Mouse (Mus musculus): ENCODE measurements around the gene Slc30a2. TPM values are rescaled to one million over a fixed set of nuclear protein-coding genes. Genes with fewer than 3 reads are reported as not detected.

The Slc30a2 gene
- polyA plus RNA-seq, 1 experiment from 2014 or later = not detected

- ATAC-seq (ENCODE audit: insufficient number of reproducible peaks, insufficient read depth, low FRiP score, low read depth) = no peak
- no peak overlapping the region; the same call in 1 of the 2 replicates for H3K4me2 ChIP-seq (replicated peaks; ENCODE audit: low read depth, low read length)
- H3K27me3 ChIP-seq (ENCODE audit: control insufficient read depth, insufficient read depth, low read length) = no peaks in the 10 kb centered on the region
- H3K4me1 ChIP-seq (ENCODE audit: control insufficient read depth, insufficient read depth, low read length) = peaks cover 18% of the 10 kb centered on the region
- no peak overlapping the region; the same call in 1 of the 2 replicates for H3K4me3 ChIP-seq (ENCODE audit: low read depth, low read length)
- WGBS = 86% methylated on average over 9 of the region's 9 CpGs
- no peaks in the 10 kb centered on the region for H3K36me3 ChIP-seq (ENCODE audit: control insufficient read depth, insufficient read depth, low read length)
- no peaks in the 10 kb centered on the region for H3K9me3 ChIP-seq (ENCODE audit: control insufficient read depth, low read depth, low read length)
- H3K9ac ChIP-seq (replicated peaks; ENCODE audit: low read depth, low read length) = no peak overlapping the region
- 0 out of 2 replicates have a peak overlapping the region, but pooled peaks have one; percentile 41 for H3K27ac ChIP-seq (ENCODE audit: low read length)
These were observed 54.8 kb downstream of the Slc30a2 start for GRCm38 (mm10) chr4:134397732-134398131.

DNA sequence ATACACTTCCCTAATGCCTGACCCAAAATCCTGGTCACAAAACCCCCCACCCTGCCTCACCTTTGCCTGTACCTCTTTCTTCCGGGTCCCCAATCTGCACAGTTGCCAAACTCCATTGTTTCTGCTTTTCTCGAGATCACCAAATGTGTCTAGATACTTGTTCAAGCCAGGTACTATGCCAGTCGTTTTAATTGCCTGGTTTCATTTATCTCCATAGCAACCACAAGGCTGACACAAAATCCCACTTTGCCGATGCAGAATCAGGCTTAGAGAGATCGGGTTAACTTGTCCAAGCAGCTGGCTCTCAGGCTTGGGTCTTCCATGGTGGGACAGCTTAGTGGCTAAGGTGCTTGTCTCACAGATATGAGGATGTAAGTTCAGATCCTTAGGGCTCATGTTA is 57.2 kb downstream of the Slc30a2 start:
- H3K4me2 ChIP-seq (replicated peaks; ENCODE audit: low read depth, low read length) = no peak overlapping the region
- no peaks in the 10 kb centered on the region for H3K9me3 ChIP-seq (ENCODE audit: control insufficient read depth, low read depth, low read length)
- H3K27ac ChIP-seq (ENCODE audit: low read length) = no peak overlapping the region
- ATAC-seq (ENCODE audit: insufficient number of reproducible peaks, insufficient read depth, low FRiP score, low read depth) = no peak
- H3K4me3 ChIP-seq (ENCODE audit: low read depth, low read length) = no peak overlapping the region
- peaks cover 18% of the 10 kb centered on the region for H3K4me1 ChIP-seq (ENCODE audit: control insufficient read depth, insufficient read depth, low read length)
- WGBS = 34% methylated on average over 5 of the region's 5 CpGs
- H3K9ac ChIP-seq (replicated peaks; ENCODE audit: low read depth, low read length) = no peak overlapping the region
- no peaks in the 10 kb centered on the region for H3K27me3 ChIP-seq (ENCODE audit: control insufficient read depth, insufficient read depth, low read length)
- H3K36me3 ChIP-seq (ENCODE audit: control insufficient read depth, insufficient read depth, low read length) = no peaks in the 10 kb centered on the region

GRCm38 (mm10) chr4:134401181-134401661 is 58.2 kb downstream of the Slc30a2 start:
- peak overlapping the region; percentile 77 for H3K4me2 ChIP-seq (replicated peaks; ENCODE audit: low read depth, low read length)
- peak; percentile 70 for ATAC-seq (ENCODE audit: insufficient number of reproducible peaks, insufficient read depth, low FRiP score, low read depth)
- 5% methylated on average over 19 of the region's 19 CpGs for WGBS
- H3K36me3 ChIP-seq (ENCODE audit: control insufficient read depth, insufficient read depth, low read length) = no peaks in the 10 kb centered on the region
- H3K9ac ChIP-seq (replicated peaks; ENCODE audit: low read depth, low read length) = no peak overlapping the region
- H3K4me1 ChIP-seq (ENCODE audit: control insufficient read depth, insufficient read depth, low read length) = peaks cover 18% of the 10 kb centered on the region
- peak overlapping the region; percentile 30 for H3K4me3 ChIP-seq (ENCODE audit: low read depth, low read length)
- no peaks in the 10 kb centered on the region for H3K9me3 ChIP-seq (ENCODE audit: control insufficient read depth, low read depth, low read length)
- no peak overlapping the region for H3K27ac ChIP-seq (ENCODE audit: low read length)
- no peaks in the 10 kb centered on the region for H3K27me3 ChIP-seq (ENCODE audit: control insufficient read depth, insufficient read depth, low read length)

- Histone ChIP-seq H3K27ac (ENCODE audit: low read length) (no peak overlapping the region), H3K4me1 (ENCODE audit: control insufficient read depth, insufficient read depth, low read length) (peaks cover 17% of the 10 kb centered on the region), H3K4me2 (replicated peaks; ENCODE audit: low read depth, low read length) (peak overlapping the region; percentile 77), H3K9ac (replicated peaks; ENCODE audit: low read depth, low read length) (no peak overlapping the region), H3K4me3 (ENCODE audit: low read depth, low read length) (peak overlapping the region; percentile 30; the same call in 1 of the 2 replicates), H3K9me3 (ENCODE audit: control insufficient read depth, low read depth, low read length) (no peaks in the 10 kb centered on the region), H3K36me3 (ENCODE audit: control insufficient read depth, insufficient read depth, low read length) (no peaks in the 10 kb centered on the region), H3K27me3 (ENCODE audit: control insufficient read depth, insufficient read depth, low read length) (no peaks in the 10 kb centered on the region)
- no peak for ATAC-seq (ENCODE audit: insufficient number of reproducible peaks, insufficient read depth, low FRiP score, low read depth)
- 52% methylated on average over 16 of the region's 16 CpGs for WGBS
These were observed 59.0 kb downstream of the Slc30a2 start for GRCm38 (mm10) chr4:134401856-134402570.

GRCm38 (mm10) chr4:134402571-134403262 is 59.7 kb downstream of the Slc30a2 start:
- WGBS = 52% methylated on average over 16 of the region's 16 CpGs
- no peaks in the 10 kb centered on the region for H3K27me3 ChIP-seq (ENCODE audit: control insufficient read depth, insufficient read depth, low read length)
- peaks cover 14% of the 10 kb centered on the region for H3K4me1 ChIP-seq (ENCODE audit: control insufficient read depth, insufficient read depth, low read length)
- no peak for ATAC-seq (ENCODE audit: insufficient number of reproducible peaks, insufficient read depth, low FRiP score, low read depth)
- no peaks in the 10 kb centered on the region for H3K36me3 ChIP-seq (ENCODE audit: control insufficient read depth, insufficient read depth, low read length)
- H3K9me3 ChIP-seq (ENCODE audit: control insufficient read depth, low read depth, low read length) = no peaks in the 10 kb centered on the region
- H3K4me3 ChIP-seq (ENCODE audit: low read depth, low read length) = no peak overlapping the region
- no peak overlapping the region for H3K27ac ChIP-seq (ENCODE audit: low read length)
- no peak overlapping the region for H3K4me2 ChIP-seq (replicated peaks; ENCODE audit: low read depth, low read length)
- no peak overlapping the region for H3K9ac ChIP-seq (replicated peaks; ENCODE audit: low read depth, low read length)

- Histone ChIP-seq H3K36me3 (ENCODE audit: control insufficient read depth, insufficient read depth, low read length) (no peaks in the 10 kb centered on the region), H3K9me3 (ENCODE audit: control insufficient read depth, low read depth, low read length) (no peaks in the 10 kb centered on the region), H3K4me2 (replicated peaks; ENCODE audit: low read depth, low read length) (no peak overlapping the region), H3K27me3 (ENCODE audit: control insufficient read depth, insufficient read depth, low read length) (no peaks in the 10 kb centered on the region), H3K4me3 (ENCODE audit: low read depth, low read length) (no peak overlapping the region), H3K9ac (replicated peaks; ENCODE audit: low read depth, low read length) (no peak overlapping the region), H3K27ac (ENCODE audit: low read length) (no peak overlapping the region), H3K4me1 (ENCODE audit: control insufficient read depth, insufficient read depth, low read length) (peaks cover 14% of the 10 kb centered on the region)
- 59% methylated on average over 7 of the region's 7 CpGs for WGBS
- ATAC-seq (ENCODE audit: insufficient number of reproducible peaks, insufficient read depth, low FRiP score, low read depth) = no peak
These were observed 60.7 kb downstream of the Slc30a2 start for GRCm38 (mm10) chr4:134403721-134404120.

Other genes starting within 250 kb of the Slc30a2 start
- gene Cd52, start 248.1 kb upstream of the Slc30a2 start, polyA plus RNA-seq (2014; fragmentation: Nextera tagmentation; extraction: Ambion mirVana) = 16.3 and 16.4 TPM in 2 replicates
- 7.0 and 8.3 TPM in 2 replicates for gene Ubxn11, start 240.6 kb upstream of the Slc30a2 start, polyA plus RNA-seq (2014; fragmentation: Nextera tagmentation; extraction: Ambion mirVana)
- 403 and 435 TPM in 2 replicates for gene Sh3bgrl3, start 214.4 kb upstream of the Slc30a2 start, polyA plus RNA-seq (2014; fragmentation: Nextera tagmentation; extraction: Ambion mirVana)
- 43.2 and 55.9 TPM in 2 replicates for gene Cep85, start 156.1 kb upstream of the Slc30a2 start, polyA plus RNA-seq (2014; fragmentation: Nextera tagmentation; extraction: Ambion mirVana)
- not detected in 2 replicates for gene Gm7534, start 140.2 kb upstream of the Slc30a2 start, polyA plus RNA-seq (2014; fragmentation: Nextera tagmentation; extraction: Ambion mirVana)
- 0.32 TPM in 1 of 2 replicates, not detected in the other for gene Catsper4, start 115.8 kb upstream of the Slc30a2 start, polyA plus RNA-seq (2014; fragmentation: Nextera tagmentation; extraction: Ambion mirVana)
- gene Cnksr1, start 104.8 kb upstream of the Slc30a2 start, polyA plus RNA-seq (2014; fragmentation: Nextera tagmentation; extraction: Ambion mirVana) = 5.7 and 6.3 TPM in 2 replicates
- 0.36 and 0.41 TPM in 2 replicates for gene E130218I03Rik, start 99.5 kb upstream of the Slc30a2 start, polyA plus RNA-seq (2014; fragmentation: Nextera tagmentation; extraction: Ambion mirVana)
- 14.8 and 16.5 TPM in 2 replicates for gene Zfp593, start 97.6 kb upstream of the Slc30a2 start, polyA plus RNA-seq (2014; fragmentation: Nextera tagmentation; extraction: Ambion mirVana)
- gene Gm30191, start 96.2 kb upstream of the Slc30a2 start, polyA plus RNA-seq (2014; fragmentation: Nextera tagmentation; extraction: Ambion mirVana) = not detected in 2 replicates
- gene Grrp1, start 89.1 kb upstream of the Slc30a2 start, polyA plus RNA-seq (2014; fragmentation: Nextera tagmentation; extraction: Ambion mirVana) = 4.1 and 4.5 TPM in 2 replicates
- gene Pdik1l, start 55.3 kb upstream of the Slc30a2 start, polyA plus RNA-seq (2014; fragmentation: Nextera tagmentation; extraction: Ambion mirVana) = 19.0 and 19.6 TPM in 2 replicates
- not detected in 2 replicates for gene Trim63, start 28.1 kb upstream of the Slc30a2 start, polyA plus RNA-seq (2014; fragmentation: Nextera tagmentation; extraction: Ambion mirVana)
- 0.64 and 0.98 TPM in 2 replicates for gene Extl1, start 40.7 kb downstream of the Slc30a2 start, polyA plus RNA-seq (2014; fragmentation: Nextera tagmentation; extraction: Ambion mirVana)
- 13.8 and 15.1 TPM in 2 replicates for gene Pafah2, start 53.1 kb downstream of the Slc30a2 start, polyA plus RNA-seq (2014; fragmentation: Nextera tagmentation; extraction: Ambion mirVana)
- gene Stmn1, start 125.1 kb downstream of the Slc30a2 start, polyA plus RNA-seq (2014; fragmentation: Nextera tagmentation; extraction: Ambion mirVana) = 1,523 and 1,653 TPM in 2 replicates
- gene Paqr7, start 153.5 kb downstream of the Slc30a2 start, polyA plus RNA-seq (2014; fragmentation: Nextera tagmentation; extraction: Ambion mirVana) = 2.2 and 2.3 TPM in 2 replicates
- gene Aunip, start 167.8 kb downstream of the Slc30a2 start, polyA plus RNA-seq (2014; fragmentation: Nextera tagmentation; extraction: Ambion mirVana) = 4.6 and 5.4 TPM in 2 replicates
- 111 and 119 TPM in 2 replicates for gene Mtfr1l, start 192.2 kb downstream of the Slc30a2 start, polyA plus RNA-seq (2014; fragmentation: Nextera tagmentation; extraction: Ambion mirVana)
- gene Selenon, start 209.0 kb downstream of the Slc30a2 start, polyA plus RNA-seq (2014; fragmentation: Nextera tagmentation; extraction: Ambion mirVana) = 17.4 and 21.6 TPM in 2 replicates